Mouse (Mus musculus) embryonic facial prominence, embryonic 15.5 days (tissue): ENCODE results near the gene Rassf10. TPM values are rescaled to one million over a fixed set of nuclear protein-coding genes. Genes with fewer than 3 reads are reported as not detected.
"Not testable (repeated sequence)": the region's sequence is repeated elsewhere in the genome, so short reads cannot be mapped to it uniquely, and the experiment has no call there.

Experiments used
- ATAC-seq: fragments of 200-750 bp; cut with Nextera tagmentation; 2 replicates; pipeline ENCODE4 v1.8.0; 2017; ENCODE audit warnings: low read depth, moderate TSS enrichment; ENCODE audit not compliant: insufficient number of reproducible peaks, low FRiP score, low TSS enrichment
- H3K27ac ChIP-seq: fragments of 300-500 bp; sonication (generic); replicated peaks from 2 replicates; pipeline ENCODE4 v1.5.1; 2015; ENCODE audit warnings: mild to moderate bottlenecking, inconsistent platforms
- H3K27me3 ChIP-seq: fragments of 300-500 bp; sonication (generic); 2 replicates; pipeline ENCODE4 v1.6.1; 2015; ENCODE audit warnings: inconsistent platforms
- H3K36me3 ChIP-seq: fragments of 300-500 bp; sonication (generic); 2 replicates; pipeline ENCODE4 v1.6.1; 2015; ENCODE audit warnings: mild to moderate bottlenecking, inconsistent platforms
- H3K4me1 ChIP-seq: fragments of 300-500 bp; sonication (generic); 2 replicates; pipeline ENCODE4 v1.6.1; 2015; ENCODE audit warnings: inconsistent platforms
- H3K4me2 ChIP-seq: fragments of 300-500 bp; sonication (generic); replicated peaks from 2 replicates; pipeline ENCODE4 v1.6.1; 2015; ENCODE audit warnings: mild to moderate bottlenecking, inconsistent platforms
- H3K4me3 ChIP-seq: fragments of 300-500 bp; sonication (generic); replicated peaks from 2 replicates; pipeline ENCODE4 v1.5.1; 2015; ENCODE audit warnings: mild to moderate bottlenecking, inconsistent platforms
- H3K9ac ChIP-seq: fragments of 300-500 bp; sonication (generic); 2 replicates; pipeline ENCODE4 v1.6.1; 2015; ENCODE audit warnings: inconsistent platforms
- H3K9me3 ChIP-seq: fragments of 300-500 bp; sonication (generic); replicated peaks from 2 replicates; pipeline ENCODE4 v1.6.1; 2016; ENCODE audit warnings: inconsistent platforms
- WGBS: fragments of 180-500 bp; shearing (Covaris S2); methylation state at CpG from one replicate; pipeline ENCODE4 v1.1.7; 2015; 5-methylcytosine and 5-hydroxymethylcytosine counted together
- polyA plus RNA-seq: library from polyadenylated mRNA; unstranded; fragments of >200 nt; fragmentation: Nextera tagmentation; extraction: Ambion mirVana; gene quantifications from 2 replicates; pipeline ENCODE4 v1.2.1, GENCODE M21; 2015

Rassf10 gene
- polyA plus RNA-seq, 1 experiment from 2014 or later = 5.6 TPM

DNA sequence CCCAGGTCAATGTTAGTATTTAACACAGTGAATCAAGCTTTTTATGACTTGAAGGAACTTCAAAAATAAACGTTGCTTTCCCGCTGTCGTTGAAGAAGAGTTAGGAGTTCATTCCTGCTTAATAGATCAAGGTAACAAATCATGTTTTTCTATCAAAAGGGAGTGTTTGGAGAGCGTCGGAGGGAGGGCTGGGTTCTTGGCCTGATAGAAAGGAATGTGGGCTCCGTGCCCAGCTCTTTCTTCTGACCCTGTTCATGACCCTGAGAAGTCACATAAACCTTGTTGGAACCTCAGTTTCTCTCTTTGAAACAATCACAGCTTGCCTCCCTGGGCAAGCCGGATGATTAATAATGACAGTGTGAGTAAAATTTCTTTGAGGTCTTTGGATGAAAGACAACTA is 23.1 kb upstream of the Rassf10 start:
- Histone ChIP-seq H3K9ac (no peak overlapping the region), H3K4me2 (no peak overlapping the region), H3K27me3 (no peaks in the 10 kb centered on the region), H3K4me3 (no peak overlapping the region), H3K4me1 (no peaks in the 10 kb centered on the region), H3K9me3 (no peaks in the 10 kb centered on the region), H3K27ac (no peak overlapping the region), H3K36me3 (no peaks in the 10 kb centered on the region)
- WGBS = 50% methylated on average over 7 of the region's 7 CpGs
- no peak for ATAC-seq

DNA sequence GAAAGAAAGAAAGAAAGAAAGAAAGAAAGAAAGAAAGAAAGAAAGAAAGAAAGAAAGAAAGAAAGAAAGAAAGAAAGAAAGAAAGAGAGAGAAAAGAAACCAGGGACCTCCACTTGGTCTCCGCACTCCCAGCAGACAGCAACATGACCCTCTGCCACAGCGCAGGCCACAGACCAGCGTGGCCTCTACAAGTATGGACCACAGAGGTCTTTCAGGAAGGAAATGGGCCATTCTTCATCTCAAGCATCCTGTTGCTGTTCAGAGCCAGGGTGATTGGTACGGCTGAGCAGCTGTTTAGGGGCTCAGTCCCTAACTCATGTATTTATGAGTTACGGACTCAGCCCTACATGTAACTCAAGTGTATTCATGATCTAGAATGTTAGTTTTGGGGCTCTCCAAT is 17.9 kb upstream of the Rassf10 start:
- 85% methylated on average over 5 of the region's 5 CpGs for WGBS
- not testable (repeated sequence) for H3K4me3 ChIP-seq, H3K27ac ChIP-seq, H3K9me3 ChIP-seq, H3K27me3 ChIP-seq, H3K9ac ChIP-seq, H3K4me2 ChIP-seq, ATAC-seq, H3K4me1 ChIP-seq, H3K36me3 ChIP-seq

DNA sequence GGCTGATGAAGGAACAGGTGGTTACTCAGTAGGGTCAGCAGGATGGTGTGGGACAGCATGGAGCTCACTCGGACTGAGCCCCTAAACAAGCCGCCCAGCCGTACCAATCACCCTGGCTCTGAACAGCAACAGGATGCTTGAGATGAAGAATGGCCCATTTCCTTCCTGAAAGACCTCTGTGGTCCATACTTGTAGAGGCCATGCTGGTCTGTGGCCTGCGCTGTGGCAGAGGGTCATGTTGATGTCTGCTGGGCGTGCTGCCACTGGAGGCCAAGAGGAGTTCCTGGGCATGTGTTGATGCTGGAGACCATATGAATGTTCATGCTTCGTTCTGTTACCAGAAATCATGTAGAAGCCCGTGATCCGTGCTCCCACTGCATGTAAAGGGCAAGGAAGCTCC is 16.7 kb upstream of the Rassf10 start:
- H3K9me3 ChIP-seq = no peaks in the 10 kb centered on the region
- H3K27ac ChIP-seq = no peak overlapping the region
- no peak for ATAC-seq
- no peak overlapping the region for H3K4me2 ChIP-seq
- H3K4me1 ChIP-seq = no peaks in the 10 kb centered on the region
- 89% methylated on average over 8 of the region's 8 CpGs for WGBS
- no peaks in the 10 kb centered on the region for H3K36me3 ChIP-seq
- no peaks in the 10 kb centered on the region for H3K27me3 ChIP-seq
- H3K9ac ChIP-seq = no peak overlapping the region
- H3K4me3 ChIP-seq = no peak overlapping the region

DNA sequence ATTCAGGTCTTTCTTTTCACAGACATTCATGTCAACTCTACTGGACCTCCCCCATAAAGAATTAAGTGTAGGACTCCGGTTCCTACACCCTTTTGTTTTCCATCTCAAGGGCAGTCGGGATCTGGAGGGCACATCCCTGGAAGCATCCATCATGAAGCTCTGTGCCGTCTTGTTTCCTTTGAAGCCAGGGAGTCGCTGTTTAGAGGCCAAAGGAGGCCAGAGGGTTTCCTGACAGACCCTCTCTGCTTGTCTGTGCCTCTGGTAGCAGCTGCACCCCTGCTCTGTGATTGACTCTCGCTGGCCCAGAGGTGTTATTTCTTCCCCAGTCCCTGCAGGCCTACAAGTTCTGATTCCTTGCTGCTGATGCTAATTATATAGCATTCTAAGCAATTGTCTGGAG is 14.8 kb upstream of the Rassf10 start:
- no peaks in the 10 kb centered on the region for H3K36me3 ChIP-seq
- ATAC-seq = no peak
- H3K4me3 ChIP-seq = no peak overlapping the region
- H3K4me2 ChIP-seq = no peak overlapping the region
- 49% methylated on average over 5 of the region's 5 CpGs for WGBS
- H3K27ac ChIP-seq = no peak overlapping the region
- no peaks in the 10 kb centered on the region for H3K9me3 ChIP-seq
- H3K9ac ChIP-seq = no peak overlapping the region
- H3K4me1 ChIP-seq = no peaks in the 10 kb centered on the region
- no peaks in the 10 kb centered on the region for H3K27me3 ChIP-seq

DNA sequence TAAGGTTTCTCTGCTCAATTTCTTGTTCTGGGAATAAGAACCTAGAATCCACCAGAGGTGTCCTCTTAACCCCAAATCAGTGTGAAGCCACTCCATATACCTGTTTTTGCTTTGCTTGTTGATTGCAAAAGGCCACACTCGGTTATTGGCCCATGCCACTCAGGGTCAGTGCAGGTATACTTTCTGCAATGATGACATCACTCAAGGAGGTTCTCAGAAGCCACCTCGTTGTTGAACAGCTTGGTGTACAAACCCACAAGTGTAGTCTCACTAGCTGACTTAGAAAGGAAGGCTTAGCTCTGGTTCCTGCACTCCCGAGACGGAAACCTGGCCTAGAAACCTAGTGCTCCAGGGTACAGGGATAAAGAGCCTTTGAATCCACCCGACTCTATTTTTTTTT is 11.2 kb upstream of the Rassf10 start:
- H3K4me3 ChIP-seq = no peak overlapping the region
- no peaks in the 10 kb centered on the region for H3K4me1 ChIP-seq
- ATAC-seq = no peak
- H3K36me3 ChIP-seq = no peaks in the 10 kb centered on the region
- no peak overlapping the region for H3K27ac ChIP-seq
- no peak overlapping the region for H3K9ac ChIP-seq
- H3K9me3 ChIP-seq = no peaks in the 10 kb centered on the region
- WGBS = 60% methylated on average over 5 of the region's 5 CpGs
- H3K27me3 ChIP-seq = no peaks in the 10 kb centered on the region
- no peak overlapping the region for H3K4me2 ChIP-seq

DNA sequence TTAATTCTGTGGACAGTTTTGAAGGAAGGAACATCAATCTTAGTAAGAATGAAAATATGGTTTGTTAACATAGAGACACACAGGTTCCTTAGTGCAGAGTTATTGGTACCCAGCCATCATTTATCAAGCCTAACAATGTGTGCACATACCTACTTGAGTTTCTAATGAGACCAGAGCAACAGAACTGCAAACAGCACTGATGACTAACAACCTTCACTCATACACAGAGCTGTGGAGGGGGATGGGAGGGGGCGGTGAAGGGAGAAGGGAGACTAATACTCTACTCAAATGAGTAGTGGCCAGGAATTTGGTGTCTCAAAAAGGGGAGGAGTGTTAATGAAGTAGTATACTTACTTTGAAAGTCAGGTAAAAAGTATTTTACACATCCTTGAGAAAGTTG is 10.7 kb upstream of the Rassf10 start:
- Histone ChIP-seq H3K9ac (no peak overlapping the region), H3K27ac (no peak overlapping the region), H3K4me3 (no peak overlapping the region), H3K4me1 (no peaks in the 10 kb centered on the region), H3K4me2 (no peak overlapping the region), H3K9me3 (no peaks in the 10 kb centered on the region), H3K27me3 (no peaks in the 10 kb centered on the region), H3K36me3 (no peaks in the 10 kb centered on the region)
- no peak for ATAC-seq
- WGBS = 79% methylated on average over 1 of the region's 1 CpGs

DNA sequence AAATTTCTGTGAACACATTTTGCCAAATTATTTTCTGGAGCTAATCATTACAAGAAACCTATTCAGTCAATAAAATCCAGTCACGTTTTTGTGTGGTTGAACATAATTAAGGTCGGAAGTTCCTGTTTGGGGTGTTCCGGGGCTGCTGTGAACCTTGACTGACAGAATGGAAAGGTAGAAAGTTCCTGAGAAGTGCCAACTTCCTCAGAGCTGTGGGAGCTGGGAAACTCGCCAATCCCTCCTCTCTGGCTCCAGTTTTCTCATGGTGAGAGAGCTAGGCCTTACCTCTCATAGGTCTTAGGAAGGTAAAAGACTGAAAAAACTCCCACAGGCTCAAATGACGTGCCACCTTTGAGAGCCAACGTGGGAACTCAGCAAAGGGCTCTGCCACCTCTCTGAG is 7.1 kb upstream of the Rassf10 start:
- no peak; the same call in 1 of the 2 replicates for ATAC-seq
- Histone ChIP-seq H3K4me2 (no peak overlapping the region), H3K9ac (no peak overlapping the region), H3K9me3 (no peaks in the 10 kb centered on the region), H3K36me3 (no peaks in the 10 kb centered on the region), H3K4me1 (no peaks in the 10 kb centered on the region), H3K4me3 (no peak overlapping the region), H3K27me3 (no peaks in the 10 kb centered on the region), H3K27ac (no peak overlapping the region)
- 40% methylated on average over 6 of the region's 6 CpGs for WGBS

DNA sequence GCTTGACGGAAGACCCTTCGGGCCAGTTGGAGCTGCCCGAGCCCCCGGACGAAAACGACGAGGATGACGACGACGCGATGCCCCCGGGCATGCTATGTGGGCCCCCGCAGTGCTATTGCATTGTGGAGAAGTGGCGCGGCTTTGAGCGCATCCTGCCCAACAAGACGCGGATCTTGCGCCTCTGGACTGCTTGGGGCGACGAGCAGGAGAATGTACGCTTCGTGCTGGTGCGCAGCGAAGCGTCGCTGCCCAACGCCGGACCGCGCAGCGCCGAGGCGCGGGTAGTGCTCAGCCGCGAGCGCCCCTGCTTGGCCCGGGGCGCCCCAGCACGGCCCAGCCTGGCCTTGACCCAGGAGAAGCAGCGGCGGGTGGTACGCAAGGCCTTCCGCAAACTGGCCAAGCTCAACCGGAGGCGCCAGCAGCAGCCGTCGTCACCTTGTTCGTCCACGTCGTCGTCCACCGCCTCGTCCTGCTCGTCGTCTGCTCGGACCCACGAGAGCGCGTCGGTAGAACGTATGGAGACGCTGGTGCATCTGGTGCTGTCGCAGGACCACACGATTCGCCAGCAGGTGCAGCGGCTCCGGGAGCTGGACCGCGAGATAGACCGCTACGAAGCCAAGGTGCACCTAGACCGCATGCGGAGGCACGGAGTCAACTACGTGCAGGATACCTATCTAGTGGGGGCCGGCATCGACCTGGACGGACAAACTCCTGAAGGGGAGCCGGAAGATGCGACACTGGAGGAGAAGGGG is 765 bp downstream of the Rassf10 start:
- Histone ChIP-seq H3K36me3 (no peaks in the 10 kb centered on the region), H3K4me2 (peak overlapping the region; percentile 93), H3K4me1 (peaks cover 35% of the 10 kb centered on the region), H3K27ac (no peak overlapping the region), H3K9ac (no peak overlapping the region; the same call in 1 of the 2 replicates), H3K4me3 (peak overlapping the region; percentile 54), H3K9me3 (no peaks in the 10 kb centered on the region), H3K27me3 (peaks cover 37% of the 10 kb centered on the region)
- WGBS = under 1% methylated on average over 82 of the region's 82 CpGs
- no peak for ATAC-seq

DNA sequence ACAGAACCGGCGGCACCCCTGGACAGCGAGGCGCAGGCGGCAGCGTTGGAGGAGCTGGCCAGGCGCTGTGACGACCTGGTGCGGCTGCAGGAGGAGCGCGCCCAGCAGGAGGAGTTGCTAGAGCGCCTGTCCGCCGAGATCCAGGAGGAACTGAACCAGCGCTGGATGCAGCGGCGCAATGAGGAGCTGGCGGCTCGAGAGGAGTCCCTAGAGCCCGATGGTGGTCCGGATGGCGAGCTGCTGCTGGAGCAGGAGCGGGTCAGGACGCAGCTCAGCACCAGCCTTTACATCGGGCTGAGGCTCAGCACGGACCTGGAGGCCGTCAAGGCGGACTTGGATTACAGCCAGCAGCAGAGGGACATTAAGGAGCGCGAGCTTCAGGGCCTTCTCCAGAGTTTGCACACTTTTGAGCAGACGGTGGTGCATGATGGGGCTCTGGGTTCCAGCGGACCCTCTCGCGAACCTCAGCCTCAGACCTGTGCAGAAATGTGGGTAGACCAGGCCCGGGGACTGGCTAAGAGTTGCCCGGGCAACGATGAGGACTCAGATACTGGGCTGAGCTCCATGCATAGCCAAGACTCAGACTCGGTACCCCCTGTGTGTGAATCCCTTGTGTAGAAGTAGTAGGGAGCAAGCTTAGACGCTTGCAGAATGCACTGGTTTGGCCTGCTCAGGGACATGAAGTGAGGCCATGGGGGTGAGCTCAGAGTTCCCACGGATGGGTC is 1.5 kb downstream of the Rassf10 start:
- ATAC-seq = no peak
- peaks cover 35% of the 10 kb centered on the region for H3K4me1 ChIP-seq
- no peak overlapping the region; the same call in 1 of the 2 replicates for H3K27ac ChIP-seq
- H3K4me3 ChIP-seq = peak overlapping the region; percentile 54
- 4% methylated on average over 40 of the region's 40 CpGs for WGBS
- no peaks in the 10 kb centered on the region for H3K9me3 ChIP-seq
- H3K9ac ChIP-seq = no peak overlapping the region
- H3K36me3 ChIP-seq = no peaks in the 10 kb centered on the region
- peak overlapping the region; percentile 93 for H3K4me2 ChIP-seq
- peaks cover 37% of the 10 kb centered on the region for H3K27me3 ChIP-seq

DNA sequence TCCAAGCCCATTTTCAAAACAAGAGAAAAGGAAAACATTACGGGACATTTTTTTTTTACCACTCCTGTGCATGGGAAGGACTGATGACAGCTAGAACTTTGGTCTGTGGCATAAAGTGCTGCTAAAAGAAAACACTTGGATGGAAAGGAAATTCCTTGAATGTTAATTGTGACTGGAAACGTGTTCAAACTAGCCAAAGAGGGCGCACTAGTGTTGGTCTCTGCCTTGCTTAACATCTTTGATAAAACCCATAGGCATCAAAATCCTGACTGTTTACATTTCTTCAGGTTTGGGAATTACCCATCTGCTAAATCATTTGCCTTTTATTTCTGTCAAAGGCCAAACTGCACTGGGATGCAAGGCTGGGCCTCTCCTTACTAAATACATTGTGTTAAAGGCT is 2.2 kb downstream of the Rassf10 start:
- WGBS = 23% methylated on average over 3 of the region's 3 CpGs
- Histone ChIP-seq H3K4me2 (peak overlapping the region; percentile 93), H3K27ac (0 out of 2 replicates have a peak overlapping the region, but pooled peaks have one; percentile 22), H3K9ac (no peak overlapping the region), H3K9me3 (no peaks in the 10 kb centered on the region), H3K27me3 (peaks cover 37% of the 10 kb centered on the region), H3K4me3 (peak overlapping the region; percentile 54), H3K36me3 (no peaks in the 10 kb centered on the region), H3K4me1 (peaks cover 35% of the 10 kb centered on the region)
- ATAC-seq = no peak

DNA sequence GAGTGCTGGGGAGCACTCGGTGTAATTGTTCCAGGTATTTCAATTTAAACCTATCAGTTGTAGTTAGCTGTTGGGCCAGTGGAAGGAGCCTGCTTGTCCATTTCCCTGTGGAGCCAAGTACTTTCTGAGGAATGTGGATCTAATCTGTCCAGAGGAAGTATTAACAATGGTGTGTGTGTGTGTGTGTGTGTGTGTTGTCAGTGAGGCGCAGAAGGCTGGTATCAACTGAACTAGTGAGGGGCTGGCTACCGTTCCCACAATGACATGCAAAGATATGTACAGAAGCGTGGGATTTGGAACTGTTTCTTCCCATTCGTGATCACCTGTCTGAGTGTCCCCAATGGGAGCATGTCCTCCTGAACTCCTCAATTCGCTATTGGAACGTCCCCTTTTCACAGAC is 3.2 kb downstream of the Rassf10 start:
- no peak for ATAC-seq
- Histone ChIP-seq H3K4me1 (peaks cover 35% of the 10 kb centered on the region), H3K4me2 (peak overlapping the region; percentile 93), H3K4me3 (peak overlapping the region; percentile 54; the same call in 1 of the 2 replicates), H3K9me3 (no peaks in the 10 kb centered on the region), H3K9ac (no peak overlapping the region), H3K27me3 (peaks cover 37% of the 10 kb centered on the region), H3K27ac (no peak overlapping the region), H3K36me3 (no peaks in the 10 kb centered on the region)
- 45% methylated on average over 7 of the region's 7 CpGs for WGBS
